Mouse (Mus musculus): ENCODE measurements around the gene Macc1. TPM values are rescaled to one million over a fixed set of nuclear protein-coding genes. Genes with fewer than 3 reads are reported as not detected.

Gene Macc1
- total RNA-seq, 2 experiments from 2014 or later: not detected

DNA sequence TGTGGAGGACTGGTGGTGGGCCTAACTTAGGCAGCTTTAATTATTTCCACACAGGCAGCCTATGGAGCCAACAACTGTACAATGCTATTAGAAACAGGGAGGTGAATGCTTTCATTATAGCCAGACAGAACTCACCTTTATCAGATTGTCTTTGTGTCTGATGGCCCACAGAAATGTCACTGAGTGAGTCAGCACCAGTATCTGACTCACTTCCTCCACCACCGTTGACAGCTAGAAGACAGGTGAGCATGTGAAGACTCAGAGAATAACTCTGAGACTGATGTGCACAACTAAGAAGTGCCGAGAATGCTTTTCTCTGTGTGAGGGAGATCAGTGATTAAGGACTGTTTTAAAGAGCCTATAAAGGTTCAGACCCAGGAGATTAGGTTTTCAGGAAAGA is 73.9 kb downstream of the Macc1 start:
- no peak for DNase-seq

DNA sequence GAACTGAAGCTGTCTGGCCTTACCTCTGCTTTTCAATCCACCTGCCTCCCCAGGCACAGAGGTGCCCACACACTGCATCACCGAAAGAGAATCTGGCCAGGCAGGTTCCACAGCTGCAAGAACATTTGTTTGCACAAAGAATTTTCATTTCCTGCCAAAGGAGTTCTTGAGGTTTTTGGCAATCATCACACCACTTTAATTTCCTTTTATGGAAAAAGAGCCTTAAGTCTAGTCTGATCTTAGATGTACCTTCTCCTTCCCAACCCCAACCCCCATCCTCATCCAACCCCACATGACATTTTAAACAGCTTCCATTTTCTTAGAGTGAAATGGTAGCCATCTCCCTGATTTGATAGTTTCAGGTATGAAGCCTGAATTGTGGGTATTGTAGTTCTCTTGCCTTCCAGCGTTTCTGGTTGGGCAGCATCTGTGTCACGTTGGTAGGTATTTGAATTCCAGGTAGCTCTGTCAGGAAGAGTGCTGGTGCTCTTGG is 76.2 kb downstream of the Macc1 start:
- DNase-seq: no peak

DNA sequence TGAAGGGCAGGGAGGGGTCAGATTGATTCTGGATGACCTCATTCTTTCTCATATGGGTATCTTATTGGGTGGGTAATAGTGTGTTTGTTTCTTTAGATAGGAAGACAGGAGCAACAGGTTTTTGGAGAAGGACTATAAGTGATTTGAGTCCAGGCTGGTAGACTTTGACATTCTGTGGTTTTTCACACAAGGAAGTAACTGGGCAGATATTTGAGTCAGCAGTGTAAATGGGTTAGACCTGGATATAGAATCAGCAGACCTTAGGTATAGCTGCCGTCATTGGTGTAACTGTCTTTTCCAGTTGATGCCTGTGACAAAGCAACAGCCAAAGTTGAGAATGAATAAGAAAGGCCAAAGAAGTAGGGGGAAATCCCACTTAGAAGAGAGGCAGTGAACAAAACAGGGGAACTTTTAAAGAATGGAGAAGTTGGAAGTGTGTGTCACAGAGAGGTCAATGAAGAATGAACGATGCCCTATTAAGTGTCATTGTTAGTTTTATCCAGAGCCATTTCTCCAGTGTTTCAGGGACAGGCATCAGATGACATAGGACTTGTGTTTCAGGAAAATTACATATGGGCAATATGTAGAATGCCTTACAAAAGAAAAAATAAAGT is 84.1 kb downstream of the Macc1 start:
- no peak for DNase-seq

DNA sequence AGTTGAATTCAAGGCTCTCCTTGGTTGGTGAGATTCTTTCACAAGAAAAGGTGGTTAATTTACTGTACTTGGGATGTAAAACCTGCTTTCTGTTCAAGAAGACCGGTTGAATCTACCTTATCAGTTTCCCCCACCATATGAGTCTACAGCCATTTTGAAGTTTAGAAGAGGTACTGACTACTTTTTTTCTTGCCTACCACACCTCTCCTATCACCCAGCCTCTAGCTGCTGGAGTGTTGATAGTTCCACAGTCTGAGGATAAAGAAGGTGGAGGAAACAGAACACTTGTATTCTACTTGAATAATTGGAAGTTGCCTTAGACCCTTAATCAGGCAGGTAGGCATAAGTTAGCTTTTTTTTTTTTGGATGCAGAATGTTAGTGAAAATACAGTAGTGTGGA is 88.2 kb downstream of the Macc1 start:
- DNase-seq: no peak

DNA sequence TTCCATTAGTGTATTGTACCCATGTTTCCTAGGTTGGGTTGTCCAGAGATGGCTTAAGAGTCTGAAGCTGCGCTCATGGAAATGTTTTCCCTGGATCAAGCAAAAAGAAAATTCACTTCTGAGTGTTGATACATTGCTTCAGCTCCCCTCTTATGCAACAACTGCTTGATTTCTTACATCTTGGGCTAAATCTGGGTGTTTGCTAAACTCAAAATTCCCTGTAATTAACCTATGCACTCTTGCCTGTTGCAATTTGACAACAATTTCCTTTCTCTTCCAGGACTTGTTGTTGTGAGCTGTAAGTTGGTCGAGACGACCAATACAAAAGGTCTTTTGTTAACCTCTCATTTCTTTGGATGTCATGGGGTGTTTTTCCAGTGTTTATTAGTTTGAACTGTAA is 88.7 kb downstream of the Macc1 start:
- DNase-seq: no peak

DNA sequence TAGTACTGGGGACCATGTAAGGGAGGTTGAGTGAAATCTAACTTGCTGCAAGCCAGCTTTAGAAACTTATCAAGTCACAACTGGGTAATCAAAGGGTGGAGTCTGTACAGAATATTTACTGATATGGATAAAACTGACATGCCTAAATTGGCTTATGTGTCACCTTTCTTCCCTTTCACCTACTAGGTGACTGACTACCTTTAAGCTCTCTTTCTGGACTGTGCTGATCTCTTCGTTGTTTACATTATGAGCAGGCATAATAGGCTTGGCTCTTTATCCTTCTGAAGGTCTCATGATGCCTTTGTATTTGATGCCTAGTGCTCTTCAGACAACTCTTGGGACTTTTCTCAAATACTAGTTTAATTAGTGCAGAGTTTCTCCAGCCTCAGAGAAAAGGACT is 90.7 kb downstream of the Macc1 start:
- no peak for DNase-seq

DNA sequence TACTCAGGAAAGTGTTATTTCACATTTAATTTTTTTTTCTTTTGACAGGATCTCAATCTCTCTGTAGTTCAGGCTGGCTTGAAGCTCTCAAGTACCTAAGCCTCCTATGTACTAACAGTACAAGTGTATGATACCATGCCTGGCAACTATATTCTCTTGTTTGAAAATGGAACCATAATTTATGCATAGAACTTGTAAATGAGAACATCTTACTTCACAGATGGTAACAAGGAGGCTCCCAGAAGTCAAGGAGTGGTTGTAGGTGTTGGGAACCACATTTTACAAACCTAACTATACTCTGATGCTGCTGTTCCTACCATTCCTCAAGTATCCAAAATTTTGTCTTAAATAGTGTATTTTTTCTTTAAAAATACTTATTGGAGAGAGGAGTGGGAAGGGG is 96.5 kb downstream of the Macc1 start:
- DNase-seq: no peak

DNA sequence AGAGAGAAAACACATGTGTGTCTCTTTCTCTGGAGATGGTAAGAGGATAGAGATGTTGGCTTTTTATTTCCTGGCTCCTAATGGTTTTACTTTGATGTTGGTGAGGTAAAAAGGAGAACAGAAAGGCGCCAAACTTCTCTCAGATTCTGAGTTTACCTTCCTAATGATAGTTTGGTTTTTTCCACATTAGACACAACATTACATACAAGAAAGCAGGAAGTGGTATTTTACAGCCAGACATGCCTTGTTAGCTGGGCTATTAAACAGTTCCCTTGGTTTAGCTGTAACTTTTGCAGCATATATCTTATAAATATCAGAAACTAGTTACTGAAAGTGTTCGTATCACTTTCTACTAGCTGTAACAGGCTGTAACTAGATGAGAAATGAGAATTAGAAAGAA is 96.9 kb downstream of the Macc1 start:
- DNase-seq: no peak

DNA sequence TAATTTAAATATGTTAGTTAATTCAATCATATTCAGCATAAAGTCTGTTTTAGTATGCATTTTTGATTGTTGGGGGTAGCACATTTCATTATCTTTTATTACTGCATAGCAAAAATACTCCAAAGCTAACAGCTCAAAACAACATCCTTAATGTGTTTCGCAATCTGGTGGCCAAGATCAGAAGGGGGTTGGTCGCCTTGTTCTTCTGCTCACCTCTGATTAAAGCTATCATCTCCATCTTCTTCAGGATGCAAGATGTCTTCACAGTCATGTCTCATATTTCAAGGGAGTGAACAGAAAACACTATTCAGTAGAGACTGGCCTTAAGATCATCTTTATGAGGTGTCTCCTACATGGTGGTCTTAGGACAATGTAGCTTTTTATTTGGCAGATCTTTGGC is 97.9 kb downstream of the Macc1 start:
- DNase-seq: no peak

DNA sequence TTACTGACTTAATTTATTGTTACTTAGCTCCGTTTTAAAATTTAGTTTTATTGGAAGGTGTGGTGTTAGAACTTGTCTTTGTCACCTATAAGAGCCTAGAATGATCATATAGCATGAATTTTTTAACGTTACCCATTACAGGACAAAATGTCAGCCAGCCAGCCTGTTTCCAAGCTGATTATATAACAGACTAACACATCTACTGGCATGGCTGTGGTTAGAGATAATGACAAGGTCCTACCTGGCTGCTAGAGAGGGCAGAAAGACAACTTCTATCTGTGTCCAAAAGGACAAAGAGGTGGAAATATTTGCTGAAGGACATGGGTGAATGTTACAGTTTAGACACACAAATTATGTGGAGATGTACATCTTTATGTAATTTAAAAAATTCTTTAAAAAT is 101.8 kb downstream of the Macc1 start:
- no peak for DNase-seq

DNA sequence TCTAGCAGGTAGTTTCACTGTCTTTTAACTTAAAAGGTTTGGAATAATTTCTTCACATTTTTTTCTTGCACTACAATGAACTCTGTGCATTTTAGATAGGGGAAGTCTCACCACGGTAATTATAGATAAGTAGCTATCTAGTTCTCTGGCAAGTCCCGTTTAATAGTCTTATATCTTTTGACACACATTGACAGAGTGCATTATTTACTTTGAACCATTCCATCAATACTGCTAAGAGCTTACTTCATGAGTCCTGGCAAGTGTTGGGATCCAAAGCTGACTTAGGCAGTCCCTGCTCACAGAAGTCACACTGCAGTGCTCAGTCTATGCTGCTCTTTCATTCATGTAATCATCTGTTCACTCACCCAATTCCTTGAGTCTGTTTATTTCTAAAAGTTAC is 111.7 kb downstream of the Macc1 start:
- no peak for DNase-seq

DNA sequence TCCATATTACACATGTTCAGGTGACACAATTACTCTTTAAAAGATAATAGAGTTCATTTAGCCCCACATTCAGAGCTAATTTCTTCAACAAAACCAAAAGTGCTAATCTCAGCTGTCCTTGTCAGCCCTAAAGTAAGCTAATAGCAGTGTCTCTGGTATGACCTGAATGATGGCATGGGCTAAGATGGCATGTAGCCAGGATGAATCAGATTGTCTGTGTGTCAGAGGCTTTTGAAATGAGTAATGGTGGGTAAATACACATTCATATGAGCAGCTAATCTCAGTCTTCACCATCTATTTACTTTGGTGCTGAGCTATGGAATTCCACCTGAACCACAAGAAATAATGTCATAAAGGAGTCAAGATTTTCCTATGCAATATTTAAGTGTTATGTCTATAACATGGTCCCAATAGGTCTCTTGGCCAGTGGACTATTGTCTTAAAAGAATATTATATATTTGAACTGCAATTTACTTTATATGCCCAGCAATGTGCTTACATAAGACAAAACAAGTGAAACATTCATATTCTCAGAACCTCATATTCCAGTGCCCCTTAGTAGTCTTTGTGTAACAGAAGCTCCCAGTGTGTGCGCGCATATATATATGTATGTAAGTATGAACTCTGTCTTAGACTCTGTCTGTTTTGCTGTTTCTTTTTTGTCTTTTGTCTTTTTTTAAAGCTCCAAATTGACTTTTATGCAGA is 112.3 kb downstream of the Macc1 start:
- DNase-seq: no peak

DNA sequence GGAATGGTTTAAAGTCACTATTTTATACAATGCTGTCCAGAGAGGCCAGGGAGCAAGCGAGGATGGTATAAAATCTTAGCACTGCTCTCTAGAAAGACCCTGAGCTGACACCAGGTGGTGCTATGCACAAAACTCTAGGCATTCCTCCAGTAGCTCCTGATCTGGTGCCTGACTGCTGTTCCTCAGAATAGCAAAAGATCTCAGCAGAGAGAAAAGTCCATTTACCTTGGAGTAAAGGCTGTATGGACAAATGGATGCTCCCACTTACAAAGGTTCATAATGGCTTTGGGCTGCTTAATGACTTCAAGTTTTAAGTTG is 112.8 kb downstream of the Macc1 start:
- peak; percentile 48 for DNase-seq

DNA sequence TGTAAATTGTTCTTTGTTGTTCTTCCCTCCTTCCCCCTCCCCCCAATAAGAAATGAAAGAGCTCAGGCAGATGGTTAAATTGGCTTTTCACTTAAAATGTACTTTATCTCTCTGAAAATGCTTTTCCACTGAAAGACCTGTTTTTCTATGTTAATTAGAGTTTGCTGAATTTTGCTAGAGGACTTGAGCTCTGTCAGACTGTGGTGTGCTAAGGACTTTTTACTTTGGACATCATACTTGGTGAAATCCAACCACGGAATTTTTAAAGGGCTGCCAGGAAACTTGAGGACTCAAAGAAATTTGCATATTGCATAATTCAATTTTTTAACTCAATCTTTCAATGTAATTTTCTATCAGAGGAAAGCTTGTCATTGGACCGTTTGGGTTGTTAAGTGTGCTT is 126.7 kb downstream of the Macc1 start:
- DNase-seq: no peak

DNA sequence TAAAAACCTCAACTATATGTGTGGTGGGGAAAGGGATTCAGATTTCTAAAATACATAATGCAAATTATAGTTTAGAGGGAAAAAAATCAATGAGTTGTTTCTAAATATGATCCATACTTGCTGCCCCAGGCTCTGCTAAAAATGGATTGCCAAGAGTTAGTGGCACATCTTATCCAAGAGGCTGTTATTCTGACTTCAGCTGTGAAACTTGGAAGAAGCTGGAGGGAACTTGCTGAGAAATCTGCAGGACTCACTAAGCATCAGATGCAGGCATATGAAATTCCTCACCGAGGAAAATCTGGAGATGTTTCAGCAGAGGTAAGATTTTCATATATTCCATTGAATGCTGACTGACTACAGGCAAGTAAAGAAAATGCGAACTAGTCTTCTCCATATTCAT is 136.0 kb downstream of the Macc1 start:
- no peak for DNase-seq

DNA sequence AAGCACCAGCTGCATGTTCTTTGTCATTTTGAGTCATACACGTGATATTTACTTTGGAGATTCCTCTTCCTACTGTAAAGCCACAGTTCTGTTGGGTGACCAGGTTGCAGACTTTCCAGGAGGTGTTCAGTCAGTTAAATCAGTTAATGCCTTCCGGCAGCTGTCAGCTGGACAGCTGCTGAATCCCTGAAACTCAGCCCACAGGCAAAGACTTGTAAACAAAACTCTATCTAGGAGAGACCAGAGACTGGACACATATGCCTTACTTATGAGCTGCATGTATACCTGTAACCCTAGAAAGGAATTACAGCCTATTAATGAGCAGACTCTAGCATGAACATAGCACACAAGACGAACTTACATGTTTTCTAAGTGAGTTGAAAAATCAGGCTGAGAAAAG is 137.2 kb downstream of the Macc1 start:
- DNase-seq: no peak

DNA sequence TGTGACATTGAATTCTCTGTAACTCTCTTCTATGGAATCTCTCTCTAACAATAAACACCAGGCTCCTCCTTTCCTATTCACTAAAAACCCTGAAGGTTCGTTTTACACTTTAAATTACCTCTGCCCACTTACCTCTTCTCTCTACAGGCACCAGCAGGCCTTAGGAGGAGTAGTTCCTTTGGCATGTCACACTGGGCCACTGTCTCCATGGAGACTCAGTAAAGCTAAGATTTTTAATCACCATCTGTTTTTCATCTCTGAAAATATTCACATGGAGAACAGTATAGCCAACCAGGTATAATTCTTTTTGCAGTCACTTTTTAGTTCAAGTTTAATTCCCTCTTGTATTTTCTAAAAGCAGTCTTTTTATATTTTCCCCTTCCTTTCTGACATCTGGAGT is 140.0 kb downstream of the Macc1 start:
- no peak for DNase-seq

DNA sequence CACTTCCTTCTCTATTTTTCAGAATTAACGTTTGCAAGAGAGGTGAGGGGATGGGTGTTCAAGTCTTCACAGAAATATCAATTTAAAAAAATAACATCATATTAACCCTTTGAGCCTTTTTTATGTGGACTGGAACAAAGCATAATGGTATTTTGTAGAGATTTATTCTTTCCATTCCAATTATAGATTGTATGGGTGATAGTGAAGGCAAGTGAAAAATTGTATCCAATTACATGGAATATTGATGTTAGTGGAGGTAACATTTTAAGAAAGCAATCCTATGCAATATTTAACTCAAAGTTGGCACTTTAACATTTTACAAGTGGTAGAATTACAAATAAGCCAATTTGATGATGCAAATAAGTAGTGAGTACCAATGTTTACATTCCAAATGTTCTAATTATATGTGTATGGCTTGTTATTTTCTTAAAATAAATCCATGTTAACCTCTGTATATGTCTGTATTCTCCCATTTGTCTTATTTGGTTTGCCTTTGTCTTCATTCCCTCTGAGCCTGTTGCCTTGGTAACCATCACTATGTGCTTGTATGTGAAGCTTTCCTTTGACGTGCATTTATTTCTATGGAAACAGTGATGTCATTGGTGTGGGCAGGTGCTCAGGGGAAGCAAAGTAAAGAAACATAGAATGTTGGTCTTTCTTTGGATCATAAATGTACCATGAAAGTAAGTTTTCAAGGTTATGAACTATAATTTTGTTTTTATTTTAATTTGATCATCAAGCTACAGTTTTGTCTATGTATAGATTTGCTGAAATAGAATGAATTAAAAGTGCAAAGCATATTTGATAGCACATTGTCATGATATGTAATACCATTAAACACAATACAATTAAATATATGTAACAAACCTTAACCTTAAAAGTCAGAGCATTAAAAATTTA is 150.2 kb downstream of the Macc1 start:
- DNase-seq: no peak

DNA sequence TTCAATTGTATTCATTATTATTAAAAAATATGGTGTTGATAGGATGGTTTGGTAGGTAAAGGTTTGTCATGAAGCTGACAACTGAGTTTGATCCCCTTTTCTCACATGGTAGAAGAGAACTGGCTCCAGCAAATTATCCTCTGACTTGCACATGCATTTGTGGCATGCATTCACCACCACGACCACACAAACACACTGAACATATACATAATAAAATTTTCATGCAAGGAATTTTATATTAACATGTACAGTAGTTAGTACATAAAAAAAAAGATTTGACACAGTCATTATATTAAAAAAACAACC is 150.8 kb downstream of the Macc1 start:
- no peak for DNase-seq

DNA sequence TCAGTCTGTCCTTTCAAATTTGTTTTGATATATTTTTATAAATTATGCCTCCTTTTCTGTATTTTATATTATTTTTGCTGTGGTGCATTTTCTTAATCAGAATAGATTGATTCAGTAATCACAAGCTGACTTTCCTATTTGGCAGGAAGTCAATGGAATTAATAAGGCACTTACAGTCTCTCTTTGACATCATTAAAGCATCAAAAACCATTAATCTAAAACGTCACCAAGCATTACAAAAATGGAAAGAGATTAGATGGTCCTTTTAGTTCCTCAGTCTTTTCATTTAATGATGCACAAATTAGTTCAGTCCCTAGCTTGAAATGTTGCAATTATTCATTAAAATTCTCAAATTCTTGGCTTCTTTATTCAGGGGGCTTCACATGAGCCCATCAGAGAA is 153.6 kb downstream of the Macc1 start:
- no peak for DNase-seq

DNA sequence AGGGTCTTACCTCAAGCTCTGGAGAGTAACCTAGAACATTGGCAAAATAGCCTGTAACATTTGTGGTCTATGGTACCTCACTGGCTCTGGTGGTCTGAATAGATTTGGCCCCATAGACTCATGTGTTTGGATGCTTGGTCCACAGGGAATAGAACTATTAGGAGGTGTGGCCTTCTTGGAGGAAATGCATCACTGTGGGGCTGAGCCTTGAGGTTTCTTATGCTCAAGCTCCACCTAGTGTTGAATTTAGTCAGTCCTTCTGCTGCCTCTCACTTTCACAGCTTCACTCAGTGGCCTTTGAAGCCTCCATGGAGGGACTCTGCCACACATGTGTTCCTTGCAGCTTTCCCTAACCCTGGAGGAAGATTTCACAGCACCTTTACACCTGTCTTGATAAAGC is 156.2 kb downstream of the Macc1 start:
- no peak for DNase-seq

DNA sequence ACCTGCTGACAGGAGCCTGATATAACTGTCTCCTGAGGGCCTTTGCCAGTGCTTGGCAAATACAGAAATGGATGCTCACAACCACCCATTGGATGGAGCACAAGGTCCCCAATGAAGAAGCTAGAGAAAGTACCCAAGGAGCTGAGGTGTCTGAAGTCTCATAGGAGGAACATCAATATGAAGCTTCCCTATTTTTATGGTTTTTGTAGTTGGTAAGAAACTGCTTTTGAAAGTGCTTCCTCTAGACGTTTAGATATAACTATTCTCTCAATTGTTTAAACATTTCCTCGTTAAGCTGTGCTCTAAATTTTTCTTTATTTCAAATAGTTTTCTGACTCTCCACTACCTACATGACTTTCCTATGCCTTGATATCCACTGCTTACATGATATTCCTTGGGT is 169.2 kb downstream of the Macc1 start:
- no peak for DNase-seq

DNA sequence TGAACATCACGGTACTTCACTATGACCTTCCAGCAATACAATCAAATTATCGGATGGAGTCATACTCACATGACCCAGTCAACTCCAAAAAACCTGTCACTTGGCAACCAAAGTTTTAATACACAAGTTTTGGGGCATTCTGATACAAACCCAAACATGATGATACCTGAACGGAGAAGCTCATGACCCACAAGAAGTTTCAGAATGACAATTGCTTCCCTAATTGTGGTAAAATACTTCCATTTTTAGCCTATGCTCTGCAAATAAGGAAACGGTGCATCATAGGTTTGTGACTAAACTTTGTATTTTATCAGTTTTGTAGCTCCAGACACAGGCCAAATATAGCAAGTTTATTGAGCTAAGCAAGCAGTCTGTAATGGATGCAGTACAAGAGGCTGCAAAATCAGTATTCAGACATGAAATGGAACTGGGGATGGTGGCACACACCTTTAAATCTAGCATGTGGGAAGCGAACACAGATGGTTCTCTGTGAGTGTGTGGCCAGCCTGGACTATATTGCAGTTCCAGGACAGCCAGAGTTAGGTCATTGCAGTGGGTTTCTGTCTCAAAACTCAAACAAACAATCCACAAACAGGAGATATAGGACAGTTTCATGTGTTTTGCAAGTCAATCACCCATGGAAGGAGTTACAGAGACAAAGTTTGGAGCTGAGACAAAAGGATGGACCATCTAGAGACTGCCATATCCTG is 170.0 kb downstream of the Macc1 start:
- no peak for DNase-seq
